Mouse (Mus musculus) stomach, embryonic 14.5 days (tissue): ENCODE data around the gene Npl. TPM values are rescaled to one million over a fixed set of nuclear protein-coding genes. Genes with fewer than 3 reads are reported as not detected.
"Not testable (repeated sequence)": the region's sequence is repeated elsewhere in the genome, so short reads cannot be mapped to it uniquely, and the experiment has no call there.

Experiments used
- ATAC-seq: fragments of 200-750 bp; cut with Nextera tagmentation; 2 replicates; pipeline ENCODE4 v1.8.0; 2017; ENCODE audit warnings: low read depth, moderate TSS enrichment; ENCODE audit not compliant: insufficient number of reproducible peaks, insufficient read depth, low FRiP score
- H3K27ac ChIP-seq: fragments of 300-500 bp; sonication (generic); 2 replicates; pipeline ENCODE4 v1.5.1; 2014; ENCODE audit warnings: mild to moderate bottlenecking, low read length, moderate library complexity, mixed read lengths
- H3K27me3 ChIP-seq: fragments of 300-500 bp; sonication (generic); 2 replicates; pipeline ENCODE4 v1.6.1; 2014; ENCODE audit warnings: low read length, control low read depth, mixed read lengths; ENCODE audit not compliant: control insufficient read depth, insufficient read depth
- H3K36me3 ChIP-seq: fragments of 300-500 bp; sonication (generic); 2 replicates; pipeline ENCODE4 v1.6.1; 2014; ENCODE audit warnings: mild to moderate bottlenecking, control low read depth, low read length, moderate library complexity, mixed read lengths; ENCODE audit not compliant: control insufficient read depth, insufficient read depth
- H3K4me1 ChIP-seq: fragments of 300-500 bp; sonication (generic); 2 replicates; pipeline ENCODE4 v1.6.1; 2014; ENCODE audit warnings: low read length, control low read depth, mixed read lengths; ENCODE audit not compliant: control insufficient read depth, insufficient read depth
- H3K4me2 ChIP-seq: fragments of 300-500 bp; sonication (generic); replicated peaks from 2 replicates; pipeline ENCODE4 v1.6.1; 2014; ENCODE audit warnings: low read depth, low read length, control low read depth
- H3K4me3 ChIP-seq: fragments of 300-500 bp; sonication (generic); 2 replicates; pipeline ENCODE4 v1.5.1; 2014; ENCODE audit warnings: low read depth, low read length, control low read depth
- H3K9ac ChIP-seq: fragments of 300-500 bp; sonication (generic); replicated peaks from 2 replicates; pipeline ENCODE4 v1.6.1; 2014; ENCODE audit warnings: low read depth, mild to moderate bottlenecking, control low read depth, low read length, moderate library complexity, mixed read lengths
- H3K9me3 ChIP-seq: fragments of 300-500 bp; sonication (generic); 2 replicates; pipeline ENCODE4 v1.6.1; 2016; ENCODE audit warnings: low read depth, low read length, control low read depth; ENCODE audit not compliant: control insufficient read depth
- WGBS: fragments of 180-500 bp; shearing (Covaris S2); extraction: QIAGEN DNeasy Blood & Tissue Kit; methylation state at CpG from one replicate; pipeline ENCODE4 v1.1.7; 2014; 5-methylcytosine and 5-hydroxymethylcytosine counted together
- polyA plus RNA-seq: library from polyadenylated mRNA; unstranded; fragments of >200 nt; fragmentation: Nextera tagmentation; extraction: Ambion mirVana; gene quantifications from 2 replicates; pipeline ENCODE4 v1.2.1, GENCODE M21; 2014

The Npl gene
- polyA plus RNA-seq, 1 experiment from 2014 or later, result 6.6 TPM

DNA sequence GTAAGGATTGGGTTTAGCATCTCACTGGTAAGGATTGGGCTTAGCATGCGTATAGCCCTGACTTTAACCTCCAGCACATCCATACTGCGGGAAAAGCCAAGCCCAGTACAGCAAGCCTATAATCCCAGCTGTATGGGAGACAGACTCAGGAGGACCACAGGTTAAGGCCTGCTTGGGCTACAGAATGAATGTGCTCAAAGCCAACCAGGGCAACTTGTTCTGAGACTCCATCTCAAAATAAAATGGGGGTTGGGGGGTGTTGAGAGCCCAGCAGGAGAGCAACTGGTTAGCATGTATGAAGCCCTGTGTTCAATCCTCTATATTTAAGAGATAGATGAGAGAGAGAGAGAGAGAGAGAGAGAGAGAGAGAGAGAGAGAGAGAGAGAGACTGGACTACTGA lies 58.5 kb downstream of the Npl start:
- no peaks in the 10 kb centered on the region for H3K9me3 ChIP-seq
- no peak overlapping the region for H3K4me2 ChIP-seq
- H3K9ac ChIP-seq, result no peak overlapping the region
- H3K4me3 ChIP-seq, result no peak overlapping the region
- no peak for ATAC-seq
- WGBS, result 89% methylated on average over 2 of the region's 2 CpGs
- no peak overlapping the region for H3K27ac ChIP-seq
- H3K27me3 ChIP-seq, result no peaks in the 10 kb centered on the region
- H3K36me3 ChIP-seq, result no peaks in the 10 kb centered on the region
- no peaks in the 10 kb centered on the region for H3K4me1 ChIP-seq

DNA sequence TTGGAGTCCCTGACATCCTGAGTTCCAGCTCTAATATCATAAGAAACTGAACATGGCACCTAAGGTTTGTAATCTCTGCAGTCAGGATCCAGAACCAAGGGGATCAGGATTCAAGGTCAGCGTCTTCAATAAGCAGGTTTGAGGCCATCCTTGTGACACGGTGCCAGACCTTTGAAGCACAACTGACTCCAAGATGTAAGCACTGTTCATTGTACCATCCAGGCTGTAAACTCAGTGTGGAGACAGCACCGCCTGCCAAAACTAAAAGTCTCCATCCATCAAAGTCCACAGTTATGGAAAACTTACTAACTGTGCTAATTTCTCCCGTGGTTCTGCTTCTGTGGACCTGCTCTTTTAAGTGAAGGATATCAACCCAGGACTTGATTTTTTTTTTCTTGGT lies 59.9 kb downstream of the Npl start:
- Histone ChIP-seq H3K9ac (no peak overlapping the region), H3K36me3 (no peaks in the 10 kb centered on the region), H3K27me3 (no peaks in the 10 kb centered on the region), H3K27ac (no peak overlapping the region), H3K9me3 (no peaks in the 10 kb centered on the region), H3K4me1 (peaks cover 5% of the 10 kb centered on the region; the same call in 1 of the 2 replicates), H3K4me2 (no peak overlapping the region), H3K4me3 (no peak overlapping the region)
- WGBS, result 81% methylated on average over 4 of the region's 4 CpGs
- ATAC-seq, result no peak

DNA sequence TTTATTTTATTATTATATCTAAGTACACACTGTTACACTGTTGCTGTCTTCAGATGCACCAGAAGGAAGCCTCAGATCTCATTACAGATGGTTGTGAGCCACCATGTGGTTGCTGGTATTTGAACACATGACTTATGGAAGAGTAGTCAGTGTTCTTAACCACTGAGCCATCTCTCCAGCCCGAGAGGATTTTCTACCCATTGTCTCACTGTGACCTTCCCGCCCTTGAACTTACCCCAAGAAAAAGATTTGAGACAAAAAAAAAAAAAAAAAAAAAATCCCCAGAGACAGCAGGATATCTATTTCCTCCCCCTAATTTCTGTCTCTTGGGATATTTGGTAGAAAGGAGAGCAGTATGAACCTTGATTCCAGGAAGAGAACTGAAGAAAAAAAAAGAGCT lies 60.3 kb downstream of the Npl start:
- 56% methylated on average over 2 of the region's 2 CpGs for WGBS
- no peak overlapping the region for H3K4me3 ChIP-seq
- H3K27ac ChIP-seq, result no peak overlapping the region
- no peak overlapping the region for H3K4me2 ChIP-seq
- H3K36me3 ChIP-seq, result no peaks in the 10 kb centered on the region
- H3K9me3 ChIP-seq, result no peaks in the 10 kb centered on the region
- no peak overlapping the region for H3K9ac ChIP-seq
- no peak for ATAC-seq
- H3K4me1 ChIP-seq, result peaks cover 9% of the 10 kb centered on the region; the same call in 1 of the 2 replicates
- no peaks in the 10 kb centered on the region for H3K27me3 ChIP-seq

DNA sequence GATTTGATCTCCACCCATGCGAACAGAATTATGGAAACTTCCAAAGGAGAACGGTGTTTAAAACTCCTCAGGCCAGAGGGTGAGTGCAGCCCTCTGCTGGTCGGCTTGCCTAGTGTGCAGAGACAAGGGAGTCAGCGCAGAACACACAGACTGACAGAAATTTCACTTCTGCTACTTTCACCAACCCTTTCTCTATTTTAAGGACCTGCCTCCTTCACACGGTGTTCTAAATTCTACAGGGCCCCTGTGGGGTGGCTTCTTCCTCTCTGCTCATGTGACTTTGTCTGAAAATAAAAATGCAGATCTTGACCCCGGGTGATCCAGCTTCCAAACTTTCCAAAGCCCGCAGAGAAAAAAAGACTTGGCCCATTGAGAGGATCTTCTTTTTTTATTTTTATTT lies 60.7 kb downstream of the Npl start:
- Histone ChIP-seq H3K4me2 (no peak overlapping the region), H3K4me3 (no peak overlapping the region), H3K27me3 (no peaks in the 10 kb centered on the region), H3K9ac (no peak overlapping the region), H3K36me3 (no peaks in the 10 kb centered on the region), H3K27ac (no peak overlapping the region), H3K9me3 (no peaks in the 10 kb centered on the region), H3K4me1 (peaks cover 9% of the 10 kb centered on the region; the same call in 1 of the 2 replicates)
- no peak for ATAC-seq
- WGBS, result 54% methylated on average over 7 of the region's 7 CpGs

DNA sequence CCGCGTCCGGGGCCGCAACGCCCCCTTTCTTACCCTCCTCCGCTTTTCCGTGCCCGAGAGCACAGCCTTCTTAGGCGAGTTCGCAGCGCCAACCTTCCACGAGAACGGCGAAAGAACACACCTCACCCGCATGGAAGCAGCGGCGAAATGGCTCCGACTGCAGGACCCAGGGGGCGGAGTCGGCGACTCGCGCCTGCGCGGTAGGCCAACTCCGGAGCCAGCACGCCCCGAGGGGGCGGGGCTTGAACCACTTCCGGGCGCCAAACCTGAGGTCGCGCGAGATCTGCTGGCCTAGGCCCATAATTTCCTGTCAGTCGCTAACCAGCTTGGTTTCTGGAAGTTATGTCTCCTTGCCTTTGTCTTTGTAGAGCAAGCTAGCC lies 62.4 kb downstream of the Npl start, which contains the start of gene Dhx9:
TSS of gene Dhx9 (minus strand) at position 161 of the 380 bp plus-strand sequence.
- Histone ChIP-seq H3K27ac (peak within 1 kb of the TSS; percentile 85), H3K27me3 (no peaks in the 10 kb centered on the region), H3K36me3 (peaks cover 5% of the 10 kb centered on the region; the same call in 1 of the 2 replicates), H3K4me2 (peak within 1 kb of the TSS; percentile 73), H3K9ac (peak within 1 kb of the TSS; percentile 95), H3K4me1 (peaks cover 12% of the 10 kb centered on the region; the same call in 1 of the 2 replicates), H3K4me3 (peak within 1 kb of the TSS; percentile 87), H3K9me3 (no peaks in the 10 kb centered on the region)
- peak; percentile 91 for ATAC-seq
- WGBS, result under 1% methylated on average over 35 of the region's 35 CpGs

DNA sequence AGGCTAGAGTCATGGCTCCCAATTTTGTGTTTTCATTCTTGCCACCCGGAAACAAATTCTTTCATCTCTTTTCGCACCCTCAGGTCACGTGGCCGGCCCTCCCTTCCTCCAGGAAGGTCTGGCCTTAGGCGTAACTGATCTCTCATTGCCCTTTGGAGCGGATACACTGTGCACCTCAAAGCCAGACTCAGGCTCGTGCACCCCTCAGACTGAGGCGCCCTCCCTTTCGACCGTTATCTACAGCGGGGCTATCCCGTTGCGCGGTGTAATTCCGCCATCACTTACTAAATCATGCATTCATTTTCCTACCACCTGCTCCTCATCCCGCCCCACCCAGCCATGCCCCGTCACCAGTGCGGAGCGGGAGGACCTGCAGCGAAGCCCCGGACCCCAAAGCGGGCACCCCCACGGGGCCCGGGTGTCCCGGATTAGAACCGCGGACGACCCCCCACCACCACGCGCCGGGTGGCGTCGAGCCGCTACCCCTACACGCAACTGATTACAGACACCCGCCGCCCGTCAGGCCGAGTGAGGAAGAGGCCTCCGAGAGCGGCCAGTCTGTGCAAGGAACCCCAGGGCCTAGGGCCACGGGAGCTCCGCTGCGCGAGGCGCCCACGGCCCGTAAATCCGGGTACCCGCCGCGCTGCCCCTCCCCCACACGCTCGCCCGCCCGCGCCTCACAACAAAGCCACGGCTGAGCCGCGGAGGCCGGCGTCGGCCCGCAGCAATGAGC lies 62.9 kb downstream of the Npl start:
- ATAC-seq, result peak; percentile 68

DNA sequence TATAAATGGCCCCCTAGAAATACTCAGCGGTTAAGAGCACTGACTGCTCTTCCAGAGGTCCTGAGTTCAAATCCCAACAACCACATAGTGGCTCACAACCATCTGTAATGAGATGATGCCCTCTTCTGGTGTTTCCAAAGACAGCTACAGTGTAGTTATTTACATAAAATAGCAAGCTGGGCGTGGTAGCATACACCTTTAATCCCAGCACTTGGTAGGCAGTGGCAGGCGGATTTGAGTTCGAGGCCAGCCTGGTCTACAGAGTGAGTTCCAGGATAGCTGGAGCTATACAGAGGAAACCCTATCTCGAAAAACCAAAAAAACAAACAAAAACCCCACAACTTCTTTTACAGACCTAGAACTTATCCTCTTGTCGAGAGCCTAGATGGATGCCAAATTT lies 63.7 kb downstream of the Npl start:
- H3K4me3 ChIP-seq, result peak overlapping the region; percentile 87
- H3K9ac ChIP-seq, result peak overlapping the region; percentile 95
- peaks cover 12% of the 10 kb centered on the region; the same call in 1 of the 2 replicates for H3K4me1 ChIP-seq
- H3K4me2 ChIP-seq, result peak overlapping the region; percentile 73
- H3K27me3 ChIP-seq, ATAC-seq, H3K27ac ChIP-seq, H3K9me3 ChIP-seq: not testable (repeated sequence)
- peaks cover 18% of the 10 kb centered on the region for H3K36me3 ChIP-seq
- 9% methylated on average over 6 of the region's 6 CpGs for WGBS

More for the DNA sequence above, 62.9 kb downstream of the Npl start:
- Histone ChIP-seq H3K36me3 (peaks cover 11% of the 10 kb centered on the region), H3K9ac (peak overlapping the region; percentile 95), H3K9me3 (no peaks in the 10 kb centered on the region), H3K4me2 (peak overlapping the region; percentile 73), H3K4me3 (peak overlapping the region; percentile 87), H3K27me3 (no peaks in the 10 kb centered on the region), H3K4me1 (peaks cover 12% of the 10 kb centered on the region; the same call in 1 of the 2 replicates), H3K27ac (peak overlapping the region; percentile 85)
- WGBS, result under 1% methylated on average over 62 of the region's 64 CpGs

DNA sequence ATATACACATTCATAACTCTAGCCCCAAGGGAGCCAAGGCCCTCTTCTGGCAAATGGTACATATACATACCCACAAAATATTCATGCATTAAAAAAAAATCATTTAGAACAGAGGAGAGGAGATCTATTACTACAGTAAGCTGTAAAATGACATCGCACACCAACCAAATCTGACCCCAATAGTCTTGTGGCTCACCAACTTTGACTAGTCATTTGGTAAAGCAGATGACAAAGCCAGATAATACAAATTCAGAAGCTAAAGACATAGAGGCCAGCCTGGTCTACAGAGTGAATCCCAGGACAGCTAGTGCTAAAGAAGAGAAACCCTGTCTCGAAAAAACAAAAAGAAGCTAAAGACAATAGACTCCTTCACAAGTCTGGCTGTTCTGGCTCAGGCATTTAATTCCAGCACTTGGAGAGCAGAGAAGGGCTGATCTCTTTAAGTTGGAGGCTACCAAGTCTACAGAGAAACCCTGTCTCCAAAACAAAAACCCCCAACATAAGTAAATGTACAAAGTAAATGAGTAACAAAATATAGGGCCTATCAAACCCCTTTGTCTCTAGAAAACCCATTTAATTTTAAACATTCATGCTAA lies 64.5 kb downstream of the Npl start:
- no peak overlapping the region for H3K27ac ChIP-seq
- peak overlapping the region; percentile 87 for H3K4me3 ChIP-seq
- peaks cover 26% of the 10 kb centered on the region for H3K36me3 ChIP-seq
- no peak for ATAC-seq
- peaks cover 12% of the 10 kb centered on the region; the same call in 1 of the 2 replicates for H3K4me1 ChIP-seq
- peak overlapping the region; percentile 73 for H3K4me2 ChIP-seq
- peak overlapping the region; percentile 30; the same call in 1 of the 2 replicates for H3K9ac ChIP-seq
- 58% methylated on average over 2 of the region's 2 CpGs for WGBS
- no peaks in the 10 kb centered on the region for H3K9me3 ChIP-seq
- H3K27me3 ChIP-seq, result no peaks in the 10 kb centered on the region
